Mouse (Mus musculus): ENCODE results near the gene Ccng2.

DNA sequence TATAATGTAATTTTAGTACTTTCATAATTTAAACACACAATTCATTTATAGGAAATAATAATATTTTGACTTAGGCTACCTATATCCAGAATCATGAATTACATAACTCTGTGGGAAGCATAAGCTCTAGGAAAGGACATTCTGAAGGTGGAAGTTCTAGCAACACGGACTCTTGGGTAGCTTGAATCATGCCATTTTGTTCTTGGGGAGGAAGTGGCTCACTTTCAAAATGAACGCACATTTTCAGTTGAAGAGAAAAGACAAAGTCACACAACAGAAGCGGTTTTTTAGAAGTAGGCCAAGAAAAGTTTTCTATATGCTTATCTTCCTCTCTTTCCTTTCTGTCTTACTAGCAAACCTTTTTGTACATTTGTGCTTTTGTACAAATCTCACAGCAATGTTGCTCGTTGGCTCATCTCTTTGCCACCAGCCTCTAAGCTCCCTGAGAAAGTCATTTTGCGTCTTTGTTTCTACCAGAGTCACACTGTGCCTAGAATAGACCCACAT, 11.2 kb upstream of the Ccng2 start:
- TF ChIP-seq EP300 (IDR thresholded peaks at IDR 0.05; ENCODE audit: low read depth) (no peak), CTCF (IDR thresholded peaks at IDR 0.05; ENCODE audit: low read depth) (no peak)

Measured in liver, postnatal 0 days (tissue).